Mouse (Mus musculus) kidney, adult 2 months (tissue): ENCODE data around the gene Ypel5. TPM values are rescaled to one million over a fixed set of nuclear protein-coding genes. Genes with fewer than 3 reads are reported as not detected.
A peak's percentile ranks its signal among the peaks of the same experiment; 100 is the strongest.

Experiments used
- DNase-seq: peaks from one replicate; pipeline ENCODE4 v3.0.0; 2021
- H3K27ac ChIP-seq: fragments of 200-500 bp; 2 replicates; pipeline ENCODE4 v1.5.1; 2012; ENCODE audit warnings: low read depth, low read length, control low read depth, inconsistent platforms; ENCODE audit not compliant: insufficient read depth
- H3K27me3 ChIP-seq: fragments of 200-500 bp; replicated peaks from 2 replicates; pipeline ENCODE4 v1.6.1; 2012; ENCODE audit warnings: mild to moderate bottlenecking, moderate library complexity, low read length, inconsistent platforms; ENCODE audit not compliant: control insufficient read depth, insufficient read depth
- H3K36me3 ChIP-seq: fragments of 200-500 bp; 2 replicates; pipeline ENCODE4 v1.6.1; 2012; ENCODE audit warnings: mild to moderate bottlenecking, moderate library complexity, low read length, inconsistent platforms; ENCODE audit not compliant: control insufficient read depth, insufficient read depth
- H3K4me1 ChIP-seq: fragments of 200-500 bp; 2 replicates; pipeline ENCODE4 v1.6.1; 2011; ENCODE audit warnings: low read length; ENCODE audit not compliant: control insufficient read depth, insufficient read depth
- H3K4me3 ChIP-seq: fragments of 200-500 bp; 2 replicates; pipeline ENCODE4 v1.5.1; 2011; ENCODE audit warnings: mild to moderate bottlenecking, low read depth, low read length, control low read depth; ENCODE audit not compliant: insufficient read depth
- CTCF ChIP-seq: fragments of 200-500 bp; conservative IDR thresholded peaks from 2 replicates; pipeline ENCODE4 v1.5.1; 2011; ENCODE audit warnings: low read depth, mild to moderate bottlenecking, control low read depth, low read length, moderate library complexity, mixed read lengths; ENCODE audit not compliant: insufficient read depth, insufficient read length
- POLR2A ChIP-seq: fragments of 200-500 bp; IDR thresholded peaks from one replicate; pipeline ENCODE4 v1.6.1; 2011; ENCODE audit warnings: low read depth, low read length, control low read depth
- WGBS: fragments of 180-500 bp; shearing (Covaris S2); methylation state at CpG from one replicate; pipeline ENCODE4 v1.1.7; 2018; 5-methylcytosine and 5-hydroxymethylcytosine counted together
- polyA plus RNA-seq: library from polyadenylated mRNA; depleted of rRNA; stranded (reverse); fragments of >200 nt; gene quantifications from 2 replicates; pipeline ENCODE4 v1.2.3, GENCODE M21; 2012; rRNA removed

Ypel5 gene
- polyA plus RNA-seq: 24.4 and 27.7 TPM in 2 replicates

DNA sequence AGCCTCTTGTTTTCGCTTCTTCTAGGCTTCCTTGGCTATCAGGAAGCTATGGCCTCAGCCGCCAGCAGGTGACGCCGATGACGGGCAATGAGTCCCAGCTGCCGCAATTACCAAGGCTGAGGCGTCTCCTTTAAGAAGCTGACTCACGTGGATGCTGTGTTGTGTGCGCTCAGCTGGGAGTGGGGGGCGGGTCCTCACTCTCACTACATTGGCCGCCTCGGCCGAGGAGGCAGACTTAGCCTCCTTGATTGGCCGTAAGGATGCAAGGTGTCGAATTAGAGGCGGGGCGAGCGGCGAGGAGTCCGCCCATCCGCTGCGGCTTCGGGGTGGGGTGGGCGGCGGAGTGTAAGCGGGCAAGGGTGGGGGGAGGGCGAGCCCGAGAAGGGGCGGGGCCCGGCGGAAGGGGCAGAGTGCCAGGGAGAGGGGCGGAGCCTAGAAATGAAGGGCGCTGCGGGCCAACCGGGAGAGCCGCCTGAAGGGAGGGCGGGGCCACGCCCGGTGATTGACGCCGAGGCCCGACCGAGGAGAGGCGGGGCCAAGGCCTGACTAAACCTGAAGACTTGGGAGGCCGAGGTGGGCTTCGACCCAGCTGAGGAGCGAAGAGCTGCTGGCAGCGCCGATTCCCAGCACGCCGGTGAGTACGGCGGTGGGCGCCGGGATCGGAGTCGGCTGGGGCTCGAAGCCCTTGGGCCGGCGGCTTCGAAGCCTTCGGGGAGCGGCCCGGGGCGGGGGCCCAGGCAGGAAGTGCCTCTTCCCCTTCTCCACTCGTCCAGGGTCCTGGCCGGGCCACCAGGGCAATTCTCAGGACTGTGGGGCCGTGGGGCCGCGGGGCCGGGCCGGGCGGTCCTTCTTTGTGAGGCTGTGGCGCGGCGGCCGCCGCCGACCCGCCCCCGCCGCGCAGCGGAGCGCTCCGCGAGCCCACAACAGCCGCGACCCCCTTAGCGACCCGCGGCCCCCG lies at the start of gene Ypel5:
Gene Ypel5 (plus strand): TSS at position 296 of the 958 bp plus-strand sequence.
- H3K27ac ChIP-seq: peak within 1 kb of the TSS; percentile 99
- peaks cover 7% of the 10 kb centered on the region; the same call in 1 of the 2 replicates for H3K4me1 ChIP-seq
- peak; percentile 100 for DNase-seq
- peak within 1 kb of the TSS; percentile 58 for H3K4me3 ChIP-seq
- 1% methylated on average over 75 of the region's 93 CpGs for WGBS
- TF ChIP-seq CTCF: peak; percentile 71
- TF ChIP-seq POLR2A: peak; percentile 76
- no peaks in the 10 kb centered on the region for H3K27me3 ChIP-seq
- H3K36me3 ChIP-seq: no peaks in the 10 kb centered on the region; the same call in 1 of the 2 replicates

- no peaks in the 10 kb centered on the region for H3K4me1 ChIP-seq
- 67% methylated on average over 6 of the region's 6 CpGs for WGBS
- H3K27me3 ChIP-seq: no peaks in the 10 kb centered on the region
- H3K36me3 ChIP-seq: no peaks in the 10 kb centered on the region
- TF ChIP-seq POLR2A: no peak
- TF ChIP-seq CTCF: no peak
- no peak for DNase-seq
- no peak overlapping the region for H3K4me3 ChIP-seq
- no peak overlapping the region for H3K27ac ChIP-seq
Observed at GRCm38 (mm10) chr17:72787886-72788436, 48.3 kb upstream of the Ypel5 start.

GRCm38 (mm10) chr17:72793278-72793677 lies 43.0 kb upstream of the Ypel5 start:
- WGBS: 92% methylated on average over 4 of the region's 4 CpGs

DNA sequence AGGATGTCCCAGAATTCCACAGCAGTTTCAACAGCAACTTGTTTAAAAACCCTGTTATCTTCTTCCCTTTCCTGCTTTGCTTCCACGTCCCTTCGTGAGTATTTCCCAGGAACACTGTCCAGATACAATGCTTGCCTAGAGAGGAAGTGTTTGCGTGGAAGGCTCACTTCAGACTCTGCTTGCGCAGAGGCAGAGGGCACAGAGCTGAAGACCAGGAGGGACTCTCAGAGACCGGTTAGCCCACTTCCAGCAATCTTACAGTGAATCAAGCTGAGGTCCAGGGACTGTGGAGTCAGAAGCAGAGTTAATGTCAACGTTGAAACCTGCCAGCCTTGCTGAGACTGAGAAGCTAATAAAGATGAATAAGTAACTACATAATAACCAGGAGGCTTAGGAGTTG lies 41.6 kb upstream of the Ypel5 start:
- no peak for TF ChIP-seq POLR2A
- no peak for TF ChIP-seq CTCF
- H3K4me3 ChIP-seq: no peak overlapping the region
- 43% methylated on average over 6 of the region's 6 CpGs for WGBS
- H3K27ac ChIP-seq: no peak overlapping the region
- H3K27me3 ChIP-seq: no peaks in the 10 kb centered on the region
- H3K4me1 ChIP-seq: no peaks in the 10 kb centered on the region
- no peaks in the 10 kb centered on the region for H3K36me3 ChIP-seq
- no peak for DNase-seq

More at GRCm38 (mm10) chr17:72793278-72793677, 43.0 kb upstream of the Ypel5 start:
- H3K36me3 ChIP-seq: no peaks in the 10 kb centered on the region
- H3K27me3 ChIP-seq: no peaks in the 10 kb centered on the region
- H3K27ac ChIP-seq: no peak overlapping the region
- TF ChIP-seq POLR2A (no peak), CTCF (no peak)
- no peak for DNase-seq
- H3K4me1 ChIP-seq: no peaks in the 10 kb centered on the region
- H3K4me3 ChIP-seq: no peak overlapping the region

DNA sequence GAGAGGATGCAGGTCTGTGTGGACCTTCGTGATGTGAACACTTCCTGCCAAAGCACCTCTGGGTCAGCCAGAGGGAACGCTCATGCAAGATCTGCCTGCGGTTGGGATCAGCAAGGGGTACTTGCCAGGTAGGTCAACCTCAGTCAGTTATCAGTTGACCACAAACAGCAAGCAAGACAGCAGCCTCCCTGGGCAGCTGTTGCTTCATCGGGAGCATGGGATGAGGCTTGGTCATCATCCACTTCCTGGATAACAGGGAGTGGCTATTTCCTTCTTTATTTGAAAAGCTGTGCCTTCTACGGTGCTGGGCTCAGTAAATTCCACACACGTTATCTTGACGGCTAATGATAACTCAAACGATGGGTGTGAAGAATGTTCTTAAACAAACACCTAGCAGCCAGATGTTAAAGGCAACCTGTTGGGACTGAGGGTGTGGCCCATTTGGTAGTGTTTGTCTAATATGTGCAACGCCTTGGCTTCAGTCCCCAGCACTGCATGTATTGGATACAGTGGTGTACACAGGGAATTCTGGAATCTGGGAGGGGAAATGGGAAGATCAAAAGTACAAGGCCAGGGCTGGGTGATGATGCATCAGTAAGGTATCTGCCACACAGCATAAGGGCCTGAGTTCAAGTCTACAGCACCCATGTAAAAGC lies 40.7 kb upstream of the Ypel5 start:
- Histone ChIP-seq H3K4me3 (no peak overlapping the region), H3K27me3 (no peaks in the 10 kb centered on the region), H3K27ac (no peak overlapping the region), H3K36me3 (no peaks in the 10 kb centered on the region), H3K4me1 (no peaks in the 10 kb centered on the region)
- no peak for DNase-seq
- 52% methylated on average over 9 of the region's 9 CpGs for WGBS
- TF ChIP-seq CTCF: no peak
- no peak for TF ChIP-seq POLR2A

- H3K4me1 ChIP-seq: no peaks in the 10 kb centered on the region
- H3K27me3 ChIP-seq: no peaks in the 10 kb centered on the region
- H3K4me3 ChIP-seq: no peak overlapping the region
- no peak overlapping the region for H3K27ac ChIP-seq
- H3K36me3 ChIP-seq: no peaks in the 10 kb centered on the region
- 96% methylated on average over 3 of the region's 3 CpGs for WGBS
- DNase-seq: no peak
- no peak for TF ChIP-seq POLR2A
- TF ChIP-seq CTCF: no peak
Observed at GRCm38 (mm10) chr17:72796506-72796905, 39.7 kb upstream of the Ypel5 start.

- no peak overlapping the region for H3K4me3 ChIP-seq
- H3K27me3 ChIP-seq: no peaks in the 10 kb centered on the region
- DNase-seq: peak; percentile 65
- peak; percentile 66 for TF ChIP-seq CTCF
- no peak for TF ChIP-seq POLR2A
- 31% methylated on average over 2 of the region's 2 CpGs for WGBS
- H3K4me1 ChIP-seq: no peaks in the 10 kb centered on the region
- no peak overlapping the region for H3K27ac ChIP-seq
- H3K36me3 ChIP-seq: no peaks in the 10 kb centered on the region
Observed at GRCm38 (mm10) chr17:72797867-72798266, 38.4 kb upstream of the Ypel5 start.
